Mouse (Mus musculus): ENCODE measurements around the gene Chst11. TPM values are rescaled to one million over a fixed set of nuclear protein-coding genes. Genes with fewer than 3 reads are reported as not detected.

The Chst11 gene
- polyA plus RNA-seq, 1 experiment from 2014 or later: 1.5 TPM

DNA sequence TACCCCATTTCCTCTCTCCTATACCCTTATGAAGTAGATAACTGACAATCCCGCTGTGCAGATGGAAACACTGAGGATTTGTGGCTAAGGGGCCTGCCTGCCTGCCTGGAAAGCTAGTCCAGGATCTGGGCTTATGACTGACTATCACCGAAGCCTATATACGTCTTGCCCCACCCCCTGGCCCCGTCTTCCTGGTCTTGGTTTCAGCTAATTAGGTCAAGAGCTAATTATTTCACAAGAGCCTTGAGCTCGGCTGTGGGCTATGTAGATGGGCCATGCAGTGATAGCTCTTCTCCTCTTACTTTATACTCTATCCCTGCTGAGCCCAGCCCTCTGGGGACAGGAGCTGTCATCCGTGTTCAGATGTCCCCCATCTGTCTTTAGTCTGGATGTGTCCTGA lies 12.2 kb downstream of the Chst11 start:
- Histone ChIP-seq H3K27me3 (ENCODE audit: low read depth, poor library complexity, severe bottlenecking) (no peaks in the 10 kb centered on the region), H3K36me3 (no peaks in the 10 kb centered on the region), H3K27ac (no peak overlapping the region), H3K4me3 (no peak overlapping the region), H3K9me3 (replicated peaks) (no peaks in the 10 kb centered on the region), H3K4me1 (peaks cover 6% of the 10 kb centered on the region; the same call in 1 of the 2 replicates)
- WGBS: 85% methylated on average over 6 of the region's 6 CpGs
- DNase-seq (ENCODE audit: low spot score): no peak

- Histone ChIP-seq H3K27ac (no peak overlapping the region), H3K4me3 (no peak overlapping the region), H3K36me3 (no peaks in the 10 kb centered on the region), H3K9me3 (replicated peaks) (no peaks in the 10 kb centered on the region), H3K4me1 (0 out of 2 replicates have a peak, but pooled peaks cover 8% of the 10 kb centered on the region), H3K27me3 (ENCODE audit: low read depth, poor library complexity, severe bottlenecking) (no peaks in the 10 kb centered on the region)
- DNase-seq (ENCODE audit: low spot score): no peak
- 79% methylated on average over 5 of the region's 5 CpGs for WGBS
Measured at GRCm38 (mm10) chr10:83000169-83000568, 14.9 kb downstream of the Chst11 start.

DNA sequence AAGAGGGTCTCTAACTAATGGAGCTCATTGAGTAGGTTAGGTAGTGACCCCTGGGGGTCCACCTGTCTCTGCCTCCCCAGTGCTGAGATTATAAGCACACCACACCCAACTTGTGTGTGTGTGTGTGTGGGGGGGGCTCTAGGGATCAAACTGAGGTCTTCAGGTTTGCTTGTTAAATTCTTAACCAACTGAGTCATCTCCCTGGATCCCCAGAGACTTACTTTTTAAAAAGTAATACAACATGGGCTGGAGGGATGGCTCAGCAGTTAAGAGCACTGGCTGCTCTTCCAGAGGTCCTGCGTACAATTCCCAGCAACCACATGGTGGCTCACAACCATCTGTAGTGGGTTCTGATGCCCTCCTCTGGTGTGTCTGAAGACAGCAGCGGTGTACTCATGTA lies 15.4 kb downstream of the Chst11 start:
- DNase-seq (ENCODE audit: low spot score): no peak
- H3K9me3 ChIP-seq (replicated peaks): no peaks in the 10 kb centered on the region
- WGBS: 99% methylated on average over 2 of the region's 2 CpGs
- no peak overlapping the region for H3K27ac ChIP-seq
- H3K36me3 ChIP-seq: peaks cover 1% of the 10 kb centered on the region; the same call in 1 of the 2 replicates
- no peak overlapping the region for H3K4me3 ChIP-seq
- H3K27me3 ChIP-seq (ENCODE audit: low read depth, poor library complexity, severe bottlenecking): no peaks in the 10 kb centered on the region
- 0 out of 2 replicates have a peak, but pooled peaks cover 8% of the 10 kb centered on the region for H3K4me1 ChIP-seq

GRCm38 (mm10) chr10:83003899-83004298 lies 18.6 kb downstream of the Chst11 start:
- peaks cover 6% of the 10 kb centered on the region; the same call in 1 of the 2 replicates for H3K36me3 ChIP-seq
- 93% methylated on average over 7 of the region's 7 CpGs for WGBS

DNA sequence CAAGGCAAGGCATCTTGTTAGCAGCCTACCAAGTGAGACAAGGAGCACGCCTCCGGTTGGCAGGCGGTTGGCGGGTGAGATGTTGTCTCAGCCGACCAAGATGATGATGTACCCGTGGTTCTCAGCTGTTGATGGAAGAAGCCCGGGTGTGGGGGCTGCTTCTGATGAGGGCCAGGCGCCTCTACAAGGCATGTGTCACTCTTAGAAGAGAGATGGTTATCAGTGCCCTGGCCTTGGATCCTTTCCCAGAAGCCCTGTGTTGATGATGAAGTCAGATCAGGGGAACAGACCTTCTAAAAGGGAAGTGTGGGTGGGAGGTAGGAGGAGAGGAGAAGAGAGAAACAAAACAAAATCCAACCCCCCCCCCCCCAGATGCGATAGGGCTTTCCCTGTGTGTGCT lies 19.1 kb downstream of the Chst11 start:
- Histone ChIP-seq H3K27ac (no peak overlapping the region), H3K36me3 (peaks cover 6% of the 10 kb centered on the region; the same call in 1 of the 2 replicates), H3K4me3 (no peak overlapping the region), H3K4me1 (0 out of 2 replicates have a peak, but pooled peaks cover 4% of the 10 kb centered on the region), H3K27me3 (ENCODE audit: low read depth, poor library complexity, severe bottlenecking) (no peaks in the 10 kb centered on the region), H3K9me3 (replicated peaks) (no peaks in the 10 kb centered on the region)
- 76% methylated on average over 9 of the region's 9 CpGs for whole genome bisulfite sequencing
- no peak for DNase-seq (ENCODE audit: low spot score)

More at GRCm38 (mm10) chr10:83003899-83004298, 18.6 kb downstream of the Chst11 start:
- H3K4me1 ChIP-seq: 0 out of 2 replicates have a peak, but pooled peaks cover 4% of the 10 kb centered on the region
- H3K27me3 ChIP-seq (ENCODE audit: low read depth, poor library complexity, severe bottlenecking): no peaks in the 10 kb centered on the region
- DNase-seq (ENCODE audit: low spot score): no peak
- H3K4me3 ChIP-seq: no peak overlapping the region
- no peak overlapping the region for H3K27ac ChIP-seq
- no peaks in the 10 kb centered on the region for H3K9me3 ChIP-seq (replicated peaks)

GRCm38 (mm10) chr10:83005003-83005402 lies 19.7 kb downstream of the Chst11 start:
- 80% methylated on average over 4 of the region's 4 CpGs for WGBS
- no peaks in the 10 kb centered on the region for H3K9me3 ChIP-seq (replicated peaks)
- no peak overlapping the region for H3K27ac ChIP-seq
- H3K36me3 ChIP-seq: peaks cover 6% of the 10 kb centered on the region; the same call in 1 of the 2 replicates
- no peak for DNase-seq (ENCODE audit: low spot score)
- no peaks in the 10 kb centered on the region for H3K27me3 ChIP-seq (ENCODE audit: low read depth, poor library complexity, severe bottlenecking)
- H3K4me3 ChIP-seq: no peak overlapping the region
- H3K4me1 ChIP-seq: 0 out of 2 replicates have a peak, but pooled peaks cover 4% of the 10 kb centered on the region

DNA sequence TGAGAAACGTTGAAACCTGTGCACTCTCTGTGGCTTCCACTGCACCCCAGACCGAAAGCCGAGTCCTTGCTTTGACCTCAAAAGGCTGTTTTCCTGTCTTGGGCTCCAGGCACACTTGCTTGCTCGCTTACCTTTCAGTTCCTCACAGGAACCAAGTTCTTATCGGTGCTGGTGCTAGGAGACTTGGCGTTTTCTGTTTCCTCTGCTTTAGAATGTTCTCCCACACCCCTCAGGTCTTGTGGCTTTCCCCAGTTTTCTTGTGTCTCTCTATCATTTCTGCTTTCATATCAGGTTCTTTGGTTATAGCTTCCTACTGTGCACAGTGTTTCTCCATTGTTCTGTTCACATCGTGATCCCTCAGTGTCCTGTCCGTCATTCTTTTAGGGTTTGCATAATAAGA lies 21.0 kb downstream of the Chst11 start:
- no peak overlapping the region for H3K4me3 ChIP-seq
- no peak for DNase-seq (ENCODE audit: low spot score)
- H3K27ac ChIP-seq: no peak overlapping the region
- H3K27me3 ChIP-seq (ENCODE audit: low read depth, poor library complexity, severe bottlenecking): no peaks in the 10 kb centered on the region
- 93% methylated on average over 8 of the region's 8 CpGs for WGBS
- H3K36me3 ChIP-seq: peaks cover 6% of the 10 kb centered on the region; the same call in 1 of the 2 replicates
- no peaks in the 10 kb centered on the region for H3K9me3 ChIP-seq (replicated peaks)
- H3K4me1 ChIP-seq: 0 out of 2 replicates have a peak, but pooled peaks cover 4% of the 10 kb centered on the region

GRCm38 (mm10) chr10:83013984-83014383 lies 28.7 kb downstream of the Chst11 start:
- Histone ChIP-seq H3K36me3 (no peaks in the 10 kb centered on the region), H3K4me3 (no peak overlapping the region), H3K9me3 (replicated peaks) (no peaks in the 10 kb centered on the region), H3K4me1 (peaks cover 14% of the 10 kb centered on the region), H3K27me3 (ENCODE audit: low read depth, poor library complexity, severe bottlenecking) (no peaks in the 10 kb centered on the region), H3K27ac (peak overlapping the region; percentile 33; the same call in 1 of the 2 replicates)
- no peak for DNase-seq (ENCODE audit: low spot score)
- 69% methylated on average over 4 of the region's 4 CpGs for WGBS

GRCm38 (mm10) chr10:83015919-83016318 lies 30.6 kb downstream of the Chst11 start:
- WGBS: 93% methylated on average over 3 of the region's 3 CpGs
- Histone ChIP-seq H3K4me1 (peaks cover 24% of the 10 kb centered on the region), H3K9me3 (replicated peaks) (no peaks in the 10 kb centered on the region), H3K27me3 (ENCODE audit: low read depth, poor library complexity, severe bottlenecking) (peaks cover 2% of the 10 kb centered on the region; the same call in 1 of the 2 replicates), H3K27ac (no peak overlapping the region), H3K36me3 (no peaks in the 10 kb centered on the region), H3K4me3 (no peak overlapping the region)
- no peak for DNase-seq (ENCODE audit: low spot score)

GRCm38 (mm10) chr10:83016779-83017178 lies 31.5 kb downstream of the Chst11 start:
- H3K36me3 ChIP-seq: no peaks in the 10 kb centered on the region
- WGBS: 92% methylated on average over 13 of the region's 13 CpGs
- H3K27ac ChIP-seq: no peak overlapping the region
- H3K27me3 ChIP-seq (ENCODE audit: low read depth, poor library complexity, severe bottlenecking): peaks cover 4% of the 10 kb centered on the region; the same call in 1 of the 2 replicates
- H3K9me3 ChIP-seq (replicated peaks): no peaks in the 10 kb centered on the region
- H3K4me3 ChIP-seq: no peak overlapping the region
- H3K4me1 ChIP-seq: peaks cover 33% of the 10 kb centered on the region
- DNase-seq (ENCODE audit: low spot score): no peak

- DNase-seq (ENCODE audit: low spot score): no peak
- Histone ChIP-seq H3K36me3 (no peaks in the 10 kb centered on the region), H3K4me1 (peaks cover 38% of the 10 kb centered on the region), H3K27ac (no peak overlapping the region; the same call in 1 of the 2 replicates), H3K9me3 (replicated peaks) (no peaks in the 10 kb centered on the region), H3K27me3 (ENCODE audit: low read depth, poor library complexity, severe bottlenecking) (peaks cover 4% of the 10 kb centered on the region; the same call in 1 of the 2 replicates), H3K4me3 (no peak overlapping the region)
- 80% methylated on average over 21 of the region's 21 CpGs for WGBS
Measured at GRCm38 (mm10) chr10:83017760-83018498, 32.6 kb downstream of the Chst11 start.

DNA sequence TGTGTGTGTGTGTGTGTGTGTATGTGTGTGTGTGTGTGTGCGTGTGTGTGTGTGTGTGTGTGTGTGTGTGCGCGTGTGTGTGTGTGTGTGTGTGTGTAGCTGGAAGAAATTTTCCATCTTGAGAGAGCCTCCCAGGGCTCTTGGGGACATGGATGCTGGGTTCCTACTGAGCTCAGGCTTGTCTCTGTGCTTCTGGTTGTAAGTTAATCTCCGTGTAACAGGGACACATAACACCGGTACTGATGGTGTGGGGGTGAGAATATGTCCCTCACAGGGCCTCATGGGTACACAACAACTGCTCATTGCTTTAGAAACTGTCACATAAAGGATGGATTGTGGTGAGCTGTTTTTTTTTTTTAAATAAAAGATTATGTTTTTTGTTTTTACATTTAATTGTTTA lies 33.2 kb downstream of the Chst11 start:
- H3K4me1 ChIP-seq: peaks cover 34% of the 10 kb centered on the region

More for the DNA sequence above, 33.2 kb downstream of the Chst11 start:
- Histone ChIP-seq H3K9me3 (replicated peaks) (no peaks in the 10 kb centered on the region), H3K4me3 (no peak overlapping the region), H3K27ac (no peak overlapping the region; the same call in 1 of the 2 replicates), H3K36me3 (no peaks in the 10 kb centered on the region), H3K27me3 (ENCODE audit: low read depth, poor library complexity, severe bottlenecking) (peaks cover 4% of the 10 kb centered on the region; the same call in 1 of the 2 replicates)
- DNase-seq (ENCODE audit: low spot score): no peak
- 76% methylated on average over 4 of the region's 5 CpGs for WGBS

Data from limb, embryonic 10.5 days (tissue).